8 mouse cellular contexts compared by ENCODE assay signal in genomic region chr9:114057090-114057796, GRCm38 (mm10). TPM values are rescaled to one million over a fixed set of nuclear protein-coding genes. Genes with fewer than 3 reads are reported as not detected.
DNase-seq lines count a peak whose midpoint lies in the region; ATAC-seq and TF ChIP-seq lines count a peak whose summit lies in the region.

Gene Susd5 (plus strand): TSS chr9:114057140.

- H3K9ac ChIP-seq in lung, postnatal 0 days (replicated peaks; ENCODE audit: low read depth), result no peak within 1 kb of the TSS
- H3K9ac ChIP-seq in hindbrain, postnatal 0 days (replicated peaks; ENCODE audit: low read length), result peak within 1 kb of the TSS; percentile 43
- peak within 1 kb of the TSS; percentile 46 for H3K9ac ChIP-seq in neural tube, embryonic 14.5 days (replicated peaks; ENCODE audit: low read depth, low read length)

- no peaks in the 10 kb centered on the region for H3K4me1 ChIP-seq in lung, postnatal 0 days (ENCODE audit: insufficient read depth, low read depth, low read length)
- H3K4me1 ChIP-seq in hindbrain, postnatal 0 days (ENCODE audit: insufficient read depth, low read length), result 0 out of 2 replicates have a peak, but pooled peaks cover 4% of the 10 kb centered on the region
- H3K4me1 ChIP-seq in neural tube, embryonic 14.5 days (ENCODE audit: control insufficient read depth, insufficient read depth, low read length), result no peaks in the 10 kb centered on the region

- no peak for TF ChIP-seq CTCF in lung, postnatal 0 days (IDR thresholded peaks at IDR 0.05)
- TF ChIP-seq CTCF in hindbrain, postnatal 0 days (IDR thresholded peaks at IDR 0.05; ENCODE audit: low read depth), result no peak

- intact Hi-C loops in gastrocnemius, postnatal 14 days (cut with DNase I; ENCODE audit: low total_unique reads), result no loop called here

- no peak within 1 kb of the TSS for H3K27ac ChIP-seq in lung, postnatal 0 days (ENCODE audit: low read length)
- no peak within 1 kb of the TSS for H3K27ac ChIP-seq in hindbrain, postnatal 0 days
- no peak within 1 kb of the TSS for H3K27ac ChIP-seq in neural tube, embryonic 14.5 days (ENCODE audit: low read depth, low read length)

- H3K9me3 ChIP-seq in lung, postnatal 0 days (ENCODE audit: low read length), result no peaks in the 10 kb centered on the region
- no peaks in the 10 kb centered on the region; the same call in 1 of the 2 replicates for H3K9me3 ChIP-seq in hindbrain, postnatal 0 days (ENCODE audit: low read length)
- H3K9me3 ChIP-seq in neural tube, embryonic 14.5 days (ENCODE audit: control insufficient read depth, low read length), result no peaks in the 10 kb centered on the region

- H3K27me3 ChIP-seq in lung, postnatal 0 days (replicated peaks; ENCODE audit: insufficient read depth, low read length), result peaks cover 30% of the 10 kb centered on the region
- H3K27me3 ChIP-seq in hindbrain, postnatal 0 days (ENCODE audit: insufficient read depth, low read length), result peaks cover 19% of the 10 kb centered on the region
- H3K27me3 ChIP-seq in neural tube, embryonic 14.5 days (ENCODE audit: control insufficient read depth, insufficient read depth, low read length), result peaks cover 14% of the 10 kb centered on the region

- H3K4me3 ChIP-seq in lung, postnatal 0 days (ENCODE audit: low read depth, low read length), result peak within 1 kb of the TSS; percentile 19; the same call in 1 of the 2 replicates
- H3K4me3 ChIP-seq in hindbrain, postnatal 0 days (ENCODE audit: low read length), result peak within 1 kb of the TSS; percentile 49
- H3K4me3 ChIP-seq in neural tube, embryonic 14.5 days (ENCODE audit: low read depth, low read length), result peak within 1 kb of the TSS; percentile 43

- DNase-seq in gastrocnemius, postnatal 10 days, result peak; percentile 35
- no peak for DNase-seq in gastrocnemius, postnatal 14 days
- DNase-seq in lung, postnatal 0 days (ENCODE audit: low spot score), result no peak
- DNase-seq in lung, postnatal 36 days, result no peak
- peak; percentile 23 for DNase-seq in hindbrain, postnatal 0 days (ENCODE audit: low spot score)
- no peak for DNase-seq in cerebellum, adult 9-11 months
- DNase-seq in cerebellum, adult 11 months, result no peak

- 1% methylated on average over 49 of the region's 60 CpGs for WGBS in lung, postnatal 0 days
- 2% methylated on average over 60 of the region's 60 CpGs for WGBS in hindbrain, postnatal 0 days
- under 1% methylated on average over 59 of the region's 60 CpGs for WGBS in neural tube, embryonic 14.5 days

- H3K4me2 ChIP-seq in lung, postnatal 0 days (replicated peaks; ENCODE audit: low read depth, low read length), result peak within 1 kb of the TSS; percentile 48
- H3K4me2 ChIP-seq in hindbrain, postnatal 0 days (ENCODE audit: low read depth, low read length), result peak within 1 kb of the TSS; percentile 71
- H3K4me2 ChIP-seq in neural tube, embryonic 14.5 days (ENCODE audit: low read depth, low read length), result peak within 1 kb of the TSS; percentile 72

- TF ChIP-seq EP300 in lung, postnatal 0 days (IDR thresholded peaks at IDR 0.05), result no peak

- ATAC-seq in lung, postnatal 0 days, result no peak
- peak; percentile 75; the same call in 1 of the 2 replicates for ATAC-seq in hindbrain, postnatal 0 days
- peak; percentile 54; the same call in 1 of the 2 replicates for ATAC-seq in neural tube, embryonic 14.5 days (ENCODE audit: low read depth)

- H3K36me3 ChIP-seq in lung, postnatal 0 days (ENCODE audit: insufficient read depth, low read length), result no peaks in the 10 kb centered on the region
- no peaks in the 10 kb centered on the region for H3K36me3 ChIP-seq in hindbrain, postnatal 0 days (ENCODE audit: insufficient read depth, low read length)
- H3K36me3 ChIP-seq in neural tube, embryonic 14.5 days (ENCODE audit: control insufficient read depth, insufficient read depth, low read length), result no peaks in the 10 kb centered on the region

RNA-seq across cellular contexts. Expression of gene Susd5, which starts in this region (rescaled TPM):
- total RNA-seq in gastrocnemius, postnatal 10 days (2021), result 1 to 10 TPM; 4.8 to 6.5 TPM
- 1 to 10 TPM; 2.4 to 3.3 TPM for total RNA-seq in gastrocnemius, postnatal 14 days (2021)
- polyA plus RNA-seq in lung, postnatal 0 days (2015; fragmentation: Nextera tagmentation; extraction: Ambion mirVana), result 0.04 TPM in 1 of 2 replicates, not detected in the other
- total RNA-seq in hindbrain, postnatal 0 days (2014; rRNA removed), result 2.6 TPM in 2 replicates
- 1.8 and 2.0 TPM in 2 replicates for polyA plus RNA-seq in hindbrain, postnatal 0 days (2015; fragmentation: Nextera tagmentation; extraction: Ambion mirVana)
- 0.45 and 0.52 TPM in 2 replicates for polyA plus RNA-seq in neural tube, embryonic 14.5 days (2014; fragmentation: Nextera tagmentation; extraction: Ambion mirVana)

Comparison
In these comparisons a context has a peak if more than half of its experiments do, and no peak if none do; other contexts are left out.
1. DNase-seq: peak in gastrocnemius, postnatal 10 days (single experiment) and hindbrain, postnatal 0 days (single experiment); none in gastrocnemius, postnatal 14 days (single experiment), lung, postnatal 0 days (single experiment), lung, postnatal 36 days (single experiment), cerebellum, adult 9-11 months (single experiment) and cerebellum, adult 11 months (single experiment).
2. Peak in ATAC-seq, H3K4me3 ChIP-seq, H3K9ac ChIP-seq and H3K4me2 ChIP-seq in neural tube, embryonic 14.5 days; RNA of the gene not detected or under 1 TPM.
3. Peak in every context shown above with its lines, with median percentiles within 50 percentile points of each other: H3K4me2 ChIP-seq and H3K4me3 ChIP-seq.